Mouse (Mus musculus) T-helper 1 cell (primary cell): ENCODE results near the gene C8g.

Experiments used
- in situ Hi-C: fragments of 300-600 bp; cut with MboI, MseI; formaldehyde crosslinking; loops from one replicate; pipeline ENCODE4 v1.15.1; 2025; ENCODE audit warnings: high pct_unique_total_duplicates

C8g gene

GRCm38 (mm10) chr2:25501593-25502486 is at the start of gene C8g:
C8g (minus strand) TSS chr2:25501719.
- in situ Hi-C loops, result no loop called here

- in situ Hi-C loops, result no loop called here
Measured at GRCm38 (mm10) chr2:25551186-25551585, 49.7 kb upstream of the C8g start.

- in situ Hi-C loops, result no loop called here
Measured at GRCm38 (mm10) chr2:25549021-25549991, 47.8 kb upstream of the C8g start.

- in situ Hi-C loops, result no loop called here
Measured at GRCm38 (mm10) chr2:25546811-25547491, 45.4 kb upstream of the C8g start, which contains the start of gene Traf2. Traf2 (minus strand) TSS chr2:25546940.

- in situ Hi-C loops, result no loop called here
Measured at GRCm38 (mm10) chr2:25545996-25546810, 44.7 kb upstream of the C8g start.

- in situ Hi-C loops, result no loop called here
Measured at GRCm38 (mm10) chr2:25541644-25542367, 40.3 kb upstream of the C8g start.

GRCm38 (mm10) chr2:25540541-25540948 is 39.0 kb upstream of the C8g start:
- in situ Hi-C loops, result no loop called here

GRCm38 (mm10) chr2:25536531-25536930 is 35.0 kb upstream of the C8g start:
- in situ Hi-C loops, result no loop called here

- in situ Hi-C loops, result no loop called here
Measured at GRCm38 (mm10) chr2:25534866-25535182, 33.3 kb upstream of the C8g start.

GRCm38 (mm10) chr2:25534178-25534865 is 32.8 kb upstream of the C8g start:
- in situ Hi-C loops, result no loop called here

- in situ Hi-C loops, result no loop called here
Measured at GRCm38 (mm10) chr2:25533707-25534106, 32.2 kb upstream of the C8g start.

GRCm38 (mm10) chr2:25526510-25527302 is 25.2 kb upstream of the C8g start:
- in situ Hi-C loops, result no loop called here

- in situ Hi-C loops, result no loop called here
Measured at GRCm38 (mm10) chr2:25509912-25510311, 8.4 kb upstream of the C8g start.

GRCm38 (mm10) chr2:25506964-25507363 is 5.4 kb upstream of the C8g start:
- in situ Hi-C loops, result no loop called here

- in situ Hi-C loops, result no loop called here
Measured at GRCm38 (mm10) chr2:25505860-25506259, 4.3 kb upstream of the C8g start.

- in situ Hi-C loops, result no loop called here
Measured at GRCm38 (mm10) chr2:25505000-25505399, 3.5 kb upstream of the C8g start.

GRCm38 (mm10) chr2:25504538-25504937 is 3.0 kb upstream of the C8g start:
- in situ Hi-C loops, result no loop called here

GRCm38 (mm10) chr2:25502726-25503125 is 1.2 kb upstream of the C8g start:
- in situ Hi-C loops, result no loop called here
